Mouse (Mus musculus): ENCODE measurements around the gene Hist1h4d. TPM values are rescaled to one million over a fixed set of nuclear protein-coding genes. Genes with fewer than 3 reads are reported as not detected.
"Not testable (repeated sequence)": the region's sequence is repeated elsewhere in the genome, so short reads cannot be mapped to it uniquely, and the experiment has no call there.

The Hist1h4d gene
- polyA plus RNA-seq, 1 experiment: not detected

DNA sequence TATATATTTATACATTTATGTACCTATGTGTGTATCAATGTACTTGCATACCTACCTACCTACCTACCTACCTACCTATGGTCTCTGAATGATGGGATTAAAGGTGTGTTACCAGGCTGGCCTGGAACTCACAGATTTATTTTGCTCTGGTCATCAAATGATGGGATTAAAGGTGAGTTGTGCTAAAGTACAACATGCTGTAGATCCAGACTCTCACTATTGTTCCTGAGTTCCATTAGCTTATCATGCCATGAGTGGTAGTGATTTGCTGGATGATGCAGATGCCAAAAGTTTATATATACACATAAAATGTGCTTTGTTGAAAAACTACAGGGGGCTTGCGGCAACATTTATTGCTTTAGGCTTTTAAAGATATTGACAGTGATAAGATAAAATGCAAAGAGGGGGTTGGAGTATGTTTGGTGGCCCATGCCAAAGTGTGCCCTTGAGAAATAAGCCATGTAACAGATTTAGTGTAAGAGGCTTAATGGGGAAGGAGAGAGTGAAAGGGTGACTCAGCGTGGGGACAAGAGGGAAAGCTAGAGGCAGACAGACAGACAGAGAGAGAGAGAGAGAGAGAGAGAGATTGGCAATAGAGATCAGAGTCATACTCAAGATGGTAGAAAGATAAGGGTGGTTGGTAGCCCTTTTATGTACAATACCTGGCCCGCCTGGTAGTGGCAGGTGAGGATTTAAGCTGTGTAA is 44.2 kb upstream of the Hist1h4d start:
- no peak overlapping the region for H3K4me3 ChIP-seq (ENCODE audit: insufficient read depth, low read depth, low read length)
- H3K4me1 ChIP-seq (ENCODE audit: control insufficient read depth, insufficient read depth, low read length): peaks cover 12% of the 10 kb centered on the region
- no peak overlapping the region for H3K27ac ChIP-seq (ENCODE audit: insufficient read depth, low read depth, low read length)
- 77% methylated on average over 3 of the region's 3 CpGs for WGBS
- TF ChIP-seq POLR2A (IDR thresholded peaks at IDR 0.05; ENCODE audit: insufficient read depth, low read depth, low read length) (no peak), CTCF (IDR thresholded peaks at IDR 0.05; ENCODE audit: insufficient read depth, low read depth, low read length) (no peak)

DNA sequence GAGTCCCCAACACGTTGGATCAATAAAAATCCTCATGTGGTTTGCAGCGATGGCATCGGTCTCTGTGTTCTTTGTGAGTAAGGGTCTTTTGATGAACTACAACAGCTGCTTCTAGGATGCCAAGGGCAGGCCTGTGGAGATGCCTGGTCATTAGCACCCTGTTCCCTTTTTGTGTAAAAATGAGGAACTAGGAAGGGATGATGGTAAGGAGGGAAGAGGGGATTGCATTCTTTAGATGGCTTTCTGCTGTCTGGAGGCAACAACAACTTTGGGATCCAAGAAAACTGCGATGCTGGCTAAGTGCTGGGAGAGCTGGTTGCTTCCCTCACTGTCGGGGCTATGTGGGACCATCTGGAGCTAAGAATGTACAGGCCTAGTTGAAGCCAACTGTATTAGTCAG is 43.1 kb upstream of the Hist1h4d start:
- WGBS: 69% methylated on average over 5 of the region's 5 CpGs
- H3K4me1 ChIP-seq (ENCODE audit: control insufficient read depth, insufficient read depth, low read length): peaks cover 9% of the 10 kb centered on the region; the same call in 1 of the 2 replicates
- no peak overlapping the region for H3K4me3 ChIP-seq (ENCODE audit: insufficient read depth, low read depth, low read length)
- no peak for TF ChIP-seq CTCF (IDR thresholded peaks at IDR 0.05; ENCODE audit: insufficient read depth, low read depth, low read length)
- TF ChIP-seq POLR2A (IDR thresholded peaks at IDR 0.05; ENCODE audit: insufficient read depth, low read depth, low read length): no peak
- no peak overlapping the region for H3K27ac ChIP-seq (ENCODE audit: insufficient read depth, low read depth, low read length)

DNA sequence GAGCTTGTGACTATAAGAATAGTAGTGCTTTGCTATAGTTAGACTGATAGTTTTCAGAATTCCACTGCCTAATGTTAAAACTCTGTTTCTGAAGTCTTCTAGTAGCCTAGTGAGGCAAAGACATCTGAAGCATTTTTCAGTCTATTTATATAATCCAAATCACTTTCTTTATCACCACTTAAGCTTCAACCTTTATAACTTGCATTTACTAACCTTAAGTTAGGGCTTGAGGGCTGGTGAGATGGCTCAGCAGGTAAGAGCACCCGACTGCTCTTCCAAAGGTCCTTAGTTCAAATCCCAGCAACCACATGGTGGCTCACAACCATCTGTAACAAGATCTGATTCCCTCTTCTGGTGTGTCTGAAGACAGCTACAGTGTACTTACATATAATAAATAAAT is 41.6 kb upstream of the Hist1h4d start:
- H3K27ac ChIP-seq (ENCODE audit: insufficient read depth, low read depth, low read length); H3K4me3 ChIP-seq (ENCODE audit: insufficient read depth, low read depth, low read length); H3K4me1 ChIP-seq (ENCODE audit: control insufficient read depth, insufficient read depth, low read length): not testable (repeated sequence)
- WGBS: 64% methylated on average over 1 of the region's 1 CpGs

DNA sequence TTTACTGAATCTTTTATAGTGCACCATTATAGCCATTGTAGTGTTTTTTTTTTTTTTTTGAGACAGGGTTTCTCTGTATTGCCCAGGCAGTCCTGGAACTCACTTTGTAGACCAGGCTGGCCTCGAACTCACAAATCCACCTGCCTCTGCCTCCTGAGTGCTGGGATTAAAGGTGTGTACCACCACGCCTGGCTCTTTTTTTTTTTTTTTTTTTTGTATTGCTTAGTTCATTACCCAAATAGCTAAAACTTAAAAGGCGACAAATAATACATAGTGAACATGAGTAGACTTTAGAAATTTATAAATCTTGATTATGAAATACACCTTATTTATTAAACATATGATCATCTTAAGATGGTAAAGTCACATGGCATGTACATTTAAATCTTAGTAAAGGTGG is 39.9 kb upstream of the Hist1h4d start:
- no peaks in the 10 kb centered on the region for H3K4me1 ChIP-seq (ENCODE audit: control insufficient read depth, insufficient read depth, low read length)
- no peak for TF ChIP-seq CTCF (IDR thresholded peaks at IDR 0.05; ENCODE audit: insufficient read depth, low read depth, low read length)
- no peak for TF ChIP-seq POLR2A (IDR thresholded peaks at IDR 0.05; ENCODE audit: insufficient read depth, low read depth, low read length)
- H3K4me3 ChIP-seq (ENCODE audit: insufficient read depth, low read depth, low read length): no peak overlapping the region
- no peak overlapping the region for H3K27ac ChIP-seq (ENCODE audit: insufficient read depth, low read depth, low read length)
- 83% methylated on average over 3 of the region's 3 CpGs for WGBS

DNA sequence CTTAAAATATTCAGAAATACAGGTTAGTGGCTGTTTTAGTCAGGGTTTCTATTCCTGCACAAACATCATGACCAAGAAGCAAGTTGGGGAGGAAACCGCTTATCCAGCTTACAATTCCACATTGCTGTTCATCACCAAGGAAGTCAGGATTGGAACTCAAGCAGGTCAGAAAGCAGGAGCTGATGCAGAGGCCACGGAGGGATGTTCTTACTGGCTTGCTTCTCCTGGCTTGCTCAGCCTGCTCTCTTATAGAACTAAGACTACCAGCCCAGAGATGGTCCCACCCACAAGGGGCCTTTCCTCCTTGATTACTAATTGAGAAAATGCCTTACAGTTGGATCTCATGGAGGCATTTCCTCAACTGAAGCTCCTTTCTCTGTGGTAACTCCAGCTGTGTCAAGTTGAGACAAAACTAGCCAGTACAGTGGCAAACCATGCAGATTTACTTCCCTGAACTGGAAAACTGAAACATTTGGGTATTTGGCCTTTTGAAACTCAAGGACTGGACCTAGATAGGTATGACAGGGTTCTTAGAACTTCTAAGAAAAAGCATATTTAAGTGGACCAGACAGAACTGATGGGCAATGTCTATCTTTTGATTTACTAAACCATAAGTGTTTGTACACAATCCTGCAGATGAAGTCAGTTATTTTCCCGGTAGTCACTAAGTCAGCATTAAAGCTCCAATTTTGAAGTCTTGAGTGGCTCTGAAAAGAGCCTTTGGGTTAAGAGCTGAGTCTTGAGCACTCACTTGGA is 39.0 kb upstream of the Hist1h4d start:
- 0 out of 2 replicates have a peak overlapping the region, but pooled peaks have one; percentile 40 for H3K27ac ChIP-seq (ENCODE audit: insufficient read depth, low read depth, low read length)
- 8% methylated on average over 3 of the region's 3 CpGs for WGBS
- peak overlapping the region; percentile 62 for H3K4me3 ChIP-seq (ENCODE audit: insufficient read depth, low read depth, low read length)
- not testable (repeated sequence) for H3K4me1 ChIP-seq (ENCODE audit: control insufficient read depth, insufficient read depth, low read length)

DNA sequence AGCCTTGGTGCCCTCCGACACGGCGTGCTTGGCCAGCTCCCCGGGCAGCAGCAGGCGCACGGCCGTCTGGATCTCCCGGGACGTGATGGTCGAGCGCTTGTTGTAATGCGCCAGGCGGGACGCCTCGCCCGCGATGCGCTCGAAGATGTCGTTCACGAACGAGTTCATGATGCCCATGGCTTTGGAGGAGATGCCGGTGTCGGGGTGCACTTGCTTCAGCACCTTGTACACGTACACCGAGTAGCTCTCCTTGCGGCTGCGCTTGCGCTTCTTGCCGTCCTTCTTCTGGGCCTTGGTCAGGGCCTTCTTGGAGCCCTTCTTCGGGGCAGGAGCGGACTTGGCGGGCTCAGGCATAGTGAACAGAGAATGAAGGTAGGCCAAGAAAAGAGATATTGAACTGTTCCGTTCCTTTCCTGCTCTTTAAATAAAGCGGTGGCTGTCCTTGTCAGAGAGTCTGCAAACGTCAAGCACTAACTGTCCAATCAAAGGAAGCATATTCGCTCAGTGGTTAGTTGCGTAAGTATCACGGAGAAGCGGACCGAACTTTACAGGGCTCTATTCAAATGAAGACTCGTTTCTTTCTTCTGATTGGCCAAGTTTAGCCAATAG is 38.3 kb upstream of the Hist1h4d start, which contains the start of gene Hist1h2bh:
Hist1h2bh (minus strand) TSS at position 394 of the 609 bp plus-strand sequence.
- Histone ChIP-seq H3K4me3 (ENCODE audit: insufficient read depth, low read depth, low read length) (peak within 1 kb of the TSS; percentile 62), H3K27ac (ENCODE audit: insufficient read depth, low read depth, low read length) (0 out of 2 replicates have a peak within 1 kb of the TSS, but pooled peaks have one; percentile 40)
- H3K4me1 ChIP-seq (ENCODE audit: control insufficient read depth, insufficient read depth, low read length): not testable (repeated sequence)
- under 1% methylated on average over 42 of the region's 42 CpGs for WGBS

DNA sequence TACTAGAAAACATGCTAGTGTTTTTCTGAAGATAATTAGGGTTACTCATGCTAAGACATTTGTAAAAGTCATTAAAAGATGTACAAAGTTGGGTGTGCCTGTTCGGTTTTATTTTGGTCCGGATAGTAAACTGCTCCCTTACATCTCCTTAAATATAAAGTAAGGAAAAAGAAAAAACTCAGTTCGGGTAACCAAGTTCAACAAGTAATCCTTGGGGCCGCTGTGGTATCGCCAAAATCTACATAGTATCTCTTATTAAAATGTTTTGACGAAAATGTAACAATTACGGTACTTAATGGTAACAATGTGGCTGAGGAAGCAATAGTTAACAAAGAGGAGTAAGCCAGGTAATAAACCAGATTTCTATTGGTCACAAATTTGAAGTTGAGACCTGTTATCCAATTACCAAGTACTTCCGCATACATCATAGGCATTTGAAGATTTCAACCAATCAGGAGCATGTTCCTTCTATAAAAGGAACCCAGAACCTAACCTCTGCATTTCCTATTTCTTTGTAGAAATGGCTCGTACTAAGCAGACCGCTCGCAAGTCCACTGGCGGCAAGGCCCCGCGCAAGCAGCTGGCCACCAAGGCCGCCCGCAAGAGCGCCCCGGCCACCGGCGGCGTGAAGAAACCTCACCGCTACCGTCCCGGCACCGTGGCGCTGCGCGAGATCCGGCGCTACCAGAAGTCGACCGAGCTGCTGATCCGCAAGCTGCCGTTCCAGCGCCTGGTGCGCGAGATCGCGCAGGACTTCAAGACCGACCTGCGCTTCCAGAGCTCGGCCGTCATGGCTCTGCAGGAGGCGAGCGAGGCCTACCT is 37.2 kb upstream of the Hist1h4d start, which contains the start of gene Hist1h3f:
Hist1h3f (plus strand) TSS at position 88 of the 822 bp plus-strand sequence.
- H3K4me1 ChIP-seq (ENCODE audit: control insufficient read depth, insufficient read depth, low read length): no peaks in the 10 kb centered on the region
- H3K27ac ChIP-seq (ENCODE audit: insufficient read depth, low read depth, low read length): peak within 1 kb of the TSS; percentile 75; the same call in 1 of the 2 replicates
- no peak for TF ChIP-seq CTCF (IDR thresholded peaks at IDR 0.05; ENCODE audit: insufficient read depth, low read depth, low read length)
- peak; percentile 81 for TF ChIP-seq POLR2A (IDR thresholded peaks at IDR 0.05; ENCODE audit: insufficient read depth, low read depth, low read length)
- peak within 1 kb of the TSS; percentile 70 for H3K4me3 ChIP-seq (ENCODE audit: insufficient read depth, low read depth, low read length)
- under 1% methylated on average over 33 of the region's 45 CpGs for WGBS

DNA sequence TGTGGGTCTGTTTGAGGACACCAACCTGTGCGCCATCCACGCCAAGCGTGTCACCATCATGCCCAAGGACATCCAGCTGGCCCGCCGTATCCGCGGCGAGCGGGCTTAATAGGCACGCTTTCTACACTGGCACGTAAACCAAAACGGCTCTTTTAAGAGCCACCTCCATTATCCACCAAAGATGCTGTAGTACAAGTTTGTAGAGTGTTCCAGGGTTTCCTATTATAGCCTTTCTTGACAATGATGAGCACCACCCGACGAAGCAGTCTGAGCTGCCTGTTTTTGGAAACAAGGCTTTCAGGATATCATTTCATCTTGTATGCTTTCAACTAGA is 36.6 kb upstream of the Hist1h4d start:
- 0% methylated on average over 13 of the region's 14 CpGs for WGBS
- H3K27ac ChIP-seq (ENCODE audit: insufficient read depth, low read depth, low read length): 0 out of 2 replicates have a peak overlapping the region, but pooled peaks have one; percentile 75
- not testable (repeated sequence) for H3K4me1 ChIP-seq (ENCODE audit: control insufficient read depth, insufficient read depth, low read length)
- peak overlapping the region; percentile 70 for H3K4me3 ChIP-seq (ENCODE audit: insufficient read depth, low read depth, low read length)

DNA sequence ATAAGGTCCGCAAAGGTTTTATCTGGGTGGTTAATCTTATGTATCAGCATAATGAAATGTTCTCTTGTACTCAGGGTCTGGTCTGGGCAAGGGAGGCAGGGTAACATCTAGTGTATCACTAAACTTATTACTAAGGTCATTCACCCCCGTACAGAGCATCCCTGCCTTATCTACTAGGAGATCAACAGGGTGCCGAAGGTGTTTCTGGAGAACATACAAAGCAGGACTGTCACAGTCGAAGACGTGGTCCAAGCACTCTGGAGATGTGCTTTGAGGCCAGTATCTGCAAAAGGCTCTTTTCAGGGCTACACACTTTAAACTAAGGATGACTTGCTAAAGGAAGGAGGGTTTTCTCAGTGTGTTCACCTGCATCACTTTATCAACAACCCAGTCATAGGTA is 34.7 kb upstream of the Hist1h4d start:
- WGBS: 77% methylated on average over 5 of the region's 5 CpGs
- TF ChIP-seq POLR2A (IDR thresholded peaks at IDR 0.05; ENCODE audit: insufficient read depth, low read depth, low read length) (no peak), CTCF (IDR thresholded peaks at IDR 0.05; ENCODE audit: insufficient read depth, low read depth, low read length) (no peak)
- H3K4me3 ChIP-seq (ENCODE audit: insufficient read depth, low read depth, low read length): no peak overlapping the region
- no peak overlapping the region for H3K27ac ChIP-seq (ENCODE audit: insufficient read depth, low read depth, low read length)
- no peaks in the 10 kb centered on the region for H3K4me1 ChIP-seq (ENCODE audit: control insufficient read depth, insufficient read depth, low read length)

Measured in olfactory bulb, adult 2 months (tissue).